Mouse (Mus musculus) heart, embryonic 13.5 days (tissue): ENCODE measurements around the gene Arhgap4. TPM values are rescaled to one million over a fixed set of nuclear protein-coding genes. Genes with fewer than 3 reads are reported as not detected.

ENCODE experiments used
- ATAC-seq: fragments of 200-750 bp; cut with Nextera tagmentation; 2 replicates; pipeline ENCODE4 v1.8.0; 2017; ENCODE audit warnings: moderate TSS enrichment; ENCODE audit not compliant: insufficient number of reproducible peaks, low FRiP score, low TSS enrichment; ENCODE audit errors: extremely low read depth
- H3K27ac ChIP-seq: fragments of 300-500 bp; sonication (generic); replicated peaks from 2 replicates; pipeline ENCODE4 v1.5.1; 2015; ENCODE audit warnings: moderate library complexity, mild to moderate bottlenecking, inconsistent platforms
- H3K27me3 ChIP-seq: fragments of 300-500 bp; sonication (generic); replicated peaks from 2 replicates; pipeline ENCODE4 v1.6.1; 2015; ENCODE audit warnings: mild to moderate bottlenecking, inconsistent platforms
- H3K36me3 ChIP-seq: fragments of 300-500 bp; sonication (generic); 2 replicates; pipeline ENCODE4 v1.6.1; 2015; ENCODE audit warnings: mild to moderate bottlenecking, inconsistent platforms
- H3K4me1 ChIP-seq: fragments of 300-500 bp; sonication (generic); 2 replicates; pipeline ENCODE4 v1.6.1; 2015; ENCODE audit warnings: inconsistent platforms
- H3K4me2 ChIP-seq: fragments of 300-500 bp; sonication (generic); 2 replicates; pipeline ENCODE4 v1.6.1; 2015; ENCODE audit warnings: inconsistent platforms, mild to moderate bottlenecking, moderate library complexity
- H3K4me3 ChIP-seq: fragments of 300-500 bp; sonication (generic); 2 replicates; pipeline ENCODE4 v1.5.1; 2015; ENCODE audit warnings: moderate library complexity, mild to moderate bottlenecking, inconsistent platforms
- H3K9ac ChIP-seq: fragments of 300-500 bp; sonication (generic); 2 replicates; pipeline ENCODE4 v1.6.1; 2015; ENCODE audit warnings: inconsistent platforms, mild to moderate bottlenecking, moderate library complexity
- H3K9me3 ChIP-seq: fragments of 300-500 bp; sonication (generic); 2 replicates; pipeline ENCODE4 v1.6.1; 2016; ENCODE audit warnings: inconsistent platforms
- WGBS: fragments of 180-500 bp; shearing (Covaris S2); methylation state at CpG from one replicate; pipeline ENCODE4 v1.1.7; 2015; ENCODE audit warnings: mixed read lengths; 5-methylcytosine and 5-hydroxymethylcytosine counted together
- polyA plus RNA-seq: library from polyadenylated mRNA; unstranded; fragments of >200 nt; fragmentation: Nextera tagmentation; extraction: Ambion mirVana; gene quantifications from 2 replicates; pipeline ENCODE4 v1.2.1, GENCODE M21; 2015

Gene Arhgap4
- polyA plus RNA-seq: 1.5 TPM in 2 replicates

- Histone ChIP-seq H3K36me3 (peaks cover 32% of the 10 kb centered on the region), H3K27ac (peak within 1 kb of the TSS; percentile 83), H3K4me2 (peak within 1 kb of the TSS; percentile 78), H3K4me1 (0 out of 2 replicates have a peak, but pooled peaks cover 7% of the 10 kb centered on the region), H3K27me3 (no peaks in the 10 kb centered on the region), H3K9ac (peak within 1 kb of the TSS; percentile 81), H3K9me3 (no peaks in the 10 kb centered on the region), H3K4me3 (peak within 1 kb of the TSS; percentile 63)
- WGBS: 11% methylated on average over 43 of the region's 43 CpGs
- peak; percentile 83 for ATAC-seq
These were observed at the start of gene Arhgap4, which contains the start of gene Naa10 for GRCm38 (mm10) chrX:73921823-73922549. Arhgap4 (minus strand) TSS chrX:73921870. Naa10 (minus strand) TSS chrX:73921944.

DNA sequence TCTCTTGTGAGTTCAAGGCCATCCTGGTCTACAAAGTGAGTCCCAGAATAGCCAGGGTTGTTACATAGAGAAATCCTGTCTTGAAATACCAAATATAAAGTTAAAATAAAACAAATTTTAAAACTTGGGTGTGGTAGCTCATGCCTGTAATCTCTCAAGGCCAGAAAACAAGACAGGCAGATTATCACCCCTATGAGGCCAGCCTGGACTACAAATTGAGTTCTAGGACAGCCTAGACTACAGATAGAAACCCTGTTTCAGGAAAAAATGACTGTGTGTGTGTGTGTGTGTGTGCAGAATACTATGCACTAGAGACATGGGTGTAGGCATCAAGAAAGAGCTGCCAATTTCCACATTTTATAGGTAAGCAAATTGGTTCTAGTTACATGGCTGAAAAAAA, 49.1 kb upstream of the Arhgap4 start:
- no peaks in the 10 kb centered on the region for H3K9me3 ChIP-seq
- H3K27ac ChIP-seq: no peak overlapping the region
- no peak overlapping the region for H3K9ac ChIP-seq
- no peak overlapping the region for H3K4me2 ChIP-seq
- no peaks in the 10 kb centered on the region for H3K4me1 ChIP-seq
- peaks cover 6% of the 10 kb centered on the region for H3K27me3 ChIP-seq
- no peak for ATAC-seq
- H3K4me3 ChIP-seq: no peak overlapping the region
- no peaks in the 10 kb centered on the region for H3K36me3 ChIP-seq

GRCm38 (mm10) chrX:73969729-73970128, 48.1 kb upstream of the Arhgap4 start:
- Histone ChIP-seq H3K9me3 (no peaks in the 10 kb centered on the region), H3K27ac (no peak overlapping the region), H3K27me3 (peaks cover 6% of the 10 kb centered on the region), H3K4me2 (no peak overlapping the region), H3K4me3 (no peak overlapping the region), H3K4me1 (0 out of 2 replicates have a peak, but pooled peaks cover 1% of the 10 kb centered on the region), H3K36me3 (no peaks in the 10 kb centered on the region), H3K9ac (no peak overlapping the region)
- 46% methylated on average over 2 of the region's 2 CpGs for WGBS
- ATAC-seq: no peak

DNA sequence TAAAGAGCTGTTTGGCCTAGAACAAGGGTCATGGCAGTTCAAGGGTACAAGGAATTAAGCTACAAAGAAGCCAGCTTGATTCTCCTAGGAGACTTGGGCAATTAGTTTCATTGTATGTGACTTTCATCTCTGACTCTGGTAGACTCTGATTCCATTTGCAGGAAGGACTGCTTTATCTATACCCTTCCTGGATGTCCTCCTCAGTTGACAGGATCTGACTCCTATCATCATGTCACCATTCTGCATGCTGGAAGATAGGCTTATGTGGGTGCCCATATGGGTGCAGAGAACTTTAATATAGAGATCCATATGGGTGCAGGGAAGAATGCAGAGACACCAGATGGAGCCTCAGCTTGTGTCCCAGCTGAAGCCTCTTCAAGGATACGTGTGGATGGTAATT, 47.5 kb upstream of the Arhgap4 start:
- Histone ChIP-seq H3K9me3 (no peaks in the 10 kb centered on the region), H3K27me3 (peaks cover 6% of the 10 kb centered on the region), H3K27ac (no peak overlapping the region), H3K4me1 (peaks cover 7% of the 10 kb centered on the region; the same call in 1 of the 2 replicates), H3K9ac (no peak overlapping the region), H3K36me3 (no peaks in the 10 kb centered on the region), H3K4me3 (no peak overlapping the region), H3K4me2 (no peak overlapping the region)
- WGBS: 87% methylated on average over 1 of the region's 1 CpGs
- ATAC-seq: no peak

DNA sequence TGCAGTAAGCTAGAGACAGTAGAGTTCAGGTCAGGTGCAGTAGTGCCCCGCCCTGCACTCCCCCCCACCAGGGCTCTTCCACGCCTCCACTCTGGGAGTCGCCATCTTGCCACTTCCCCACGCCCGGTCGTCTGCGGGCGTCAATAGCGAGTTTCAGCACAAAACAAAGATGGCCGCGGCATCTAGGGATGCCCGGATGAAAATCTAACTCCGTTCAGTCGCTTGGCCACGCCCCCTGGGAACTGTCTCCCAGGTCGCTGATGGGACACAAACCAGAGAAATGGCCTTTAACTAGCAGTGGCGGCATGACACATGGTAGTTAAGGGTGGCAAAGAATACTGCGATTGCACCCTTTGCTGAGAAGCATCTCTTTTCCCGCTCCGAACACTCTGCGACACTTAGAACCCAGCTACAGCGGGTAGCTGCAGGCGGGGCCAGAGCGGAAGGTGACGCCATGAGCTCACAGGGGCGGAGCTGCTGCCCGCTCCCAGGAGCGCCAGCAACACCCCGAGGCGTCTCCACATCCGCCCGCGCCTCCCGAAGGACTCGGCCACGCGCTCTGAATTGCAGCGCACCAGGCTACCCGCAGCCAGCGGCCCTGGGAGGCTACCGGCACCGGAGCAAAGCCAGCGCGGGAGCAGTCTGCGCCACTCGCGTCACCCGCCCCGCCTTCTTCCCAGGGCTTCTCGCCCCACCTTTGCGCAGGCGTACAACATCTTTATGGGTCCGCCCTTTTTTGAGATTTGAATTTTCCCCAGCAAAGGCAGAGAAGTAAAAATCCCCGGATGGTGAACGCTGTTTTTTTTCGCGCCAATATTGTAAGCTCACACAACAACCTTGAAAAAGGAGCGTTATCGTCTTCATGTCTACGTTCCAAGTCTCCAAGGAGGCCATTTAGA, 45.8 kb upstream of the Arhgap4 start:
- Histone ChIP-seq H3K9me3 (no peaks in the 10 kb centered on the region), H3K36me3 (0 out of 2 replicates have a peak, but pooled peaks cover 4% of the 10 kb centered on the region), H3K27ac (peak overlapping the region; percentile 99), H3K27me3 (peaks cover 6% of the 10 kb centered on the region), H3K9ac (peak overlapping the region; percentile 88), H3K4me1 (peaks cover 24% of the 10 kb centered on the region), H3K4me3 (peak overlapping the region; percentile 65), H3K4me2 (peak overlapping the region; percentile 75)
- 6% methylated on average over 60 of the region's 60 CpGs for WGBS
- ATAC-seq: peak; percentile 70

- H3K4me1 ChIP-seq: peaks cover 27% of the 10 kb centered on the region
- peaks cover 11% of the 10 kb centered on the region for H3K36me3 ChIP-seq
- H3K9ac ChIP-seq: peak within 1 kb of the TSS; percentile 88
- WGBS: 10% methylated on average over 57 of the region's 58 CpGs
- peak; percentile 47; the same call in 1 of the 2 replicates for ATAC-seq
- H3K27ac ChIP-seq: peak within 1 kb of the TSS; percentile 99
- peak within 1 kb of the TSS; percentile 75 for H3K4me2 ChIP-seq
- H3K27me3 ChIP-seq: peaks cover 6% of the 10 kb centered on the region
- H3K4me3 ChIP-seq: peak within 1 kb of the TSS; percentile 65
- no peaks in the 10 kb centered on the region for H3K9me3 ChIP-seq
These were observed 44.8 kb upstream of the Arhgap4 start, which contains the start of gene Hcfc1 for GRCm38 (mm10) chrX:73966248-73967176. Hcfc1 (minus strand) TSS chrX:73966357.

- ATAC-seq: no peak
- no peaks in the 10 kb centered on the region for H3K9me3 ChIP-seq
- H3K36me3 ChIP-seq: peaks cover 22% of the 10 kb centered on the region
- peaks cover 6% of the 10 kb centered on the region for H3K27me3 ChIP-seq
- peak overlapping the region; percentile 75 for H3K4me2 ChIP-seq
- 21% methylated on average over 18 of the region's 20 CpGs for WGBS
- H3K9ac ChIP-seq: peak overlapping the region; percentile 88
- peak overlapping the region; percentile 99 for H3K27ac ChIP-seq
- peak overlapping the region; percentile 65 for H3K4me3 ChIP-seq
- H3K4me1 ChIP-seq: peaks cover 27% of the 10 kb centered on the region
These were observed 43.6 kb upstream of the Arhgap4 start for GRCm38 (mm10) chrX:73965307-73965706.

GRCm38 (mm10) chrX:73964363-73964762, 42.7 kb upstream of the Arhgap4 start:
- Histone ChIP-seq H3K4me1 (peaks cover 27% of the 10 kb centered on the region), H3K9me3 (no peaks in the 10 kb centered on the region), H3K27ac (peak overlapping the region; percentile 36; the same call in 1 of the 2 replicates), H3K36me3 (peaks cover 31% of the 10 kb centered on the region), H3K9ac (peak overlapping the region; percentile 88), H3K4me2 (peak overlapping the region; percentile 75), H3K27me3 (peaks cover 6% of the 10 kb centered on the region), H3K4me3 (peak overlapping the region; percentile 65)
- ATAC-seq: no peak
- WGBS: 16% methylated on average over 3 of the region's 3 CpGs

- H3K4me1 ChIP-seq: no peaks in the 10 kb centered on the region
- H3K9ac ChIP-seq: no peak overlapping the region
- 86% methylated on average over 6 of the region's 6 CpGs for WGBS
- H3K9me3 ChIP-seq: no peaks in the 10 kb centered on the region
- no peak overlapping the region for H3K27ac ChIP-seq
- no peaks in the 10 kb centered on the region for H3K27me3 ChIP-seq
- H3K4me2 ChIP-seq: no peak overlapping the region
- no peak overlapping the region for H3K4me3 ChIP-seq
- ATAC-seq: no peak
- peaks cover 100% of the 10 kb centered on the region for H3K36me3 ChIP-seq
These were observed 33.3 kb upstream of the Arhgap4 start for GRCm38 (mm10) chrX:73954988-73955387.

- H3K4me2 ChIP-seq: no peak overlapping the region
- no peak overlapping the region for H3K9ac ChIP-seq
- WGBS: 79% methylated on average over 5 of the region's 5 CpGs
- H3K27me3 ChIP-seq: no peaks in the 10 kb centered on the region
- H3K4me3 ChIP-seq: no peak overlapping the region
- H3K27ac ChIP-seq: no peak overlapping the region
- no peaks in the 10 kb centered on the region for H3K9me3 ChIP-seq
- ATAC-seq: no peak
- no peaks in the 10 kb centered on the region for H3K4me1 ChIP-seq
- peaks cover 100% of the 10 kb centered on the region for H3K36me3 ChIP-seq
These were observed 30.9 kb upstream of the Arhgap4 start for GRCm38 (mm10) chrX:73952603-73953002.
